In genomic region chr2:27576416-27576815, GRCm38 (mm10) we compare ENCODE assay signal across 17 mouse cellular contexts.
A peak's percentile ranks its signal among the peaks of the same experiment; 100 is the strongest.
DNase-seq lines count a peak whose midpoint lies in the region; ATAC-seq and TF ChIP-seq lines count a peak whose summit lies in the region.
"Had no signal": no experiment of that assay in that cellular context is flagged by ENCODE, and none has a peak within 500 bp of the region (broad histone marks: within the 10 kb centered on the region; RNA-seq: fewer than 3 reads in every experiment).

No protein-coding gene starts in this region.

- H3K27ac ChIP-seq in midbrain, embryonic 11.5 days (ENCODE audit: low read depth, low read length), result no peak overlapping the region
- H3K27ac ChIP-seq in midbrain, embryonic 13.5 days, result no peak overlapping the region
- no peak overlapping the region for H3K27ac ChIP-seq in forebrain, postnatal 0 days (ENCODE audit: low read depth, low read length)
- H3K27ac ChIP-seq: heart, embryonic 10.5 days; hindbrain, embryonic 10.5 days; limb, embryonic 12.5 days; liver, embryonic 14.5 days; lung, embryonic 15.5 days; neural tube, embryonic 12.5 days had no signal

- no peak for ATAC-seq in midbrain, embryonic 11.5 days (ENCODE audit: low FRiP score)
- ATAC-seq in midbrain, embryonic 13.5 days, result no peak
- no peak for ATAC-seq in forebrain, postnatal 0 days
- ATAC-seq: Patski had no signal

- no peaks in the 10 kb centered on the region for H3K27me3 ChIP-seq in midbrain, embryonic 11.5 days (ENCODE audit: control insufficient read depth, insufficient read depth, low read length)
- H3K27me3 ChIP-seq in midbrain, embryonic 13.5 days, result peaks cover 16% of the 10 kb centered on the region; the same call in 1 of the 2 replicates
- no peaks in the 10 kb centered on the region for H3K27me3 ChIP-seq in forebrain, postnatal 0 days (ENCODE audit: insufficient read depth, low read length)
- H3K27me3 ChIP-seq: limb, embryonic 12.5 days; lung, embryonic 15.5 days; Patski had no signal

- no peak overlapping the region for H3K4me2 ChIP-seq in midbrain, embryonic 11.5 days
- H3K4me2 ChIP-seq in midbrain, embryonic 13.5 days (replicated peaks), result no peak overlapping the region
- no peak overlapping the region for H3K4me2 ChIP-seq in forebrain, postnatal 0 days (ENCODE audit: low read depth)
- H3K4me2 ChIP-seq: limb, embryonic 12.5 days; lung, embryonic 15.5 days; neural tube, embryonic 12.5 days had no signal

- H3K4me1 ChIP-seq in midbrain, embryonic 11.5 days (ENCODE audit: control insufficient read depth, insufficient read depth, low read length), result peaks cover 5% of the 10 kb centered on the region; the same call in 1 of the 2 replicates
- peaks cover 21% of the 10 kb centered on the region for H3K4me1 ChIP-seq in midbrain, embryonic 13.5 days (replicated peaks)
- H3K4me1 ChIP-seq in forebrain, postnatal 0 days (ENCODE audit: insufficient read depth), result peaks cover 15% of the 10 kb centered on the region

- no peak for TF ChIP-seq CTCF in forebrain, postnatal 0 days (IDR thresholded peaks at IDR 0.05; ENCODE audit: low read depth)

- no peak overlapping the region for H3K9ac ChIP-seq in midbrain, embryonic 11.5 days (ENCODE audit: low read length)
- no peak overlapping the region for H3K9ac ChIP-seq in midbrain, embryonic 13.5 days (replicated peaks)
- no peak overlapping the region for H3K9ac ChIP-seq in forebrain, postnatal 0 days
- H3K9ac ChIP-seq: limb, embryonic 12.5 days; liver, embryonic 14.5 days; lung, embryonic 15.5 days; neural tube, embryonic 12.5 days had no signal

- peak; percentile 45 for DNase-seq in adrenal gland, adult 2 months
- DNase-seq in adrenal gland, adult 18-20 months (ENCODE audit: low spot score in 2 of 2), result no peak
- peak; percentile 56 for DNase-seq in kidney, adult 11 months
- DNase-seq in kidney, postnatal 10 days, result no peak
- DNase-seq in midbrain, embryonic 11.5 days (ENCODE audit: low spot score, missing footprints), result peak; percentile 59
- DNase-seq in kidney, postnatal 36 days, result peak; percentile 61 to 63
- DNase-seq in forebrain, postnatal 0 days, result no peak
- DNase-seq: cerebellum, adult 11-12 months; thymus, adult 18-20 months had no signal

- H3K36me3 ChIP-seq in midbrain, embryonic 11.5 days (ENCODE audit: control insufficient read depth, insufficient read depth, low read length), result no peaks in the 10 kb centered on the region
- no peaks in the 10 kb centered on the region for H3K36me3 ChIP-seq in midbrain, embryonic 13.5 days
- H3K36me3 ChIP-seq in forebrain, postnatal 0 days (ENCODE audit: insufficient read depth), result no peaks in the 10 kb centered on the region
- H3K36me3 ChIP-seq: heart, embryonic 10.5 days; hindbrain, embryonic 10.5 days; limb, embryonic 12.5 days; lung, embryonic 15.5 days; neural tube, embryonic 12.5 days had no signal

- 81% methylated on average over 4 of the region's 4 CpGs for WGBS in midbrain, embryonic 11.5 days
- WGBS in midbrain, embryonic 13.5 days, result 87% methylated on average over 4 of the region's 4 CpGs
- 66% methylated on average over 4 of the region's 4 CpGs for WGBS in forebrain, postnatal 0 days

- H3K9me3 ChIP-seq in midbrain, embryonic 11.5 days (ENCODE audit: control insufficient read depth, low read length), result no peaks in the 10 kb centered on the region
- no peaks in the 10 kb centered on the region for H3K9me3 ChIP-seq in midbrain, embryonic 13.5 days
- no peaks in the 10 kb centered on the region for H3K9me3 ChIP-seq in forebrain, postnatal 0 days (ENCODE audit: low read length)
- H3K9me3 ChIP-seq: heart, embryonic 10.5 days; hindbrain, embryonic 10.5 days; limb, embryonic 12.5 days; lung, embryonic 15.5 days; neural tube, embryonic 12.5 days had no signal

- H3K4me3 ChIP-seq in midbrain, embryonic 11.5 days (ENCODE audit: low read depth, low read length), result no peak overlapping the region
- H3K4me3 ChIP-seq in midbrain, embryonic 13.5 days (replicated peaks), result no peak overlapping the region
- H3K4me3 ChIP-seq in forebrain, postnatal 0 days (ENCODE audit: low read depth, low read length), result no peak overlapping the region
- H3K4me3 ChIP-seq: heart, embryonic 10.5 days; hindbrain, embryonic 10.5 days; limb, embryonic 12.5 days; lung, embryonic 15.5 days; neural tube, embryonic 12.5 days had no signal

Comparison
In these comparisons a context has a peak if more than half of its experiments do, and no peak if none do; other contexts are left out.
1. DNase-seq: peak in adrenal gland, adult 2 months (single experiment), kidney, adult 11 months (single experiment), midbrain, embryonic 11.5 days (single experiment) and kidney, postnatal 36 days (2 of 2); none in adrenal gland, adult 18-20 months (0 of 2), kidney, postnatal 10 days (single experiment) and forebrain, postnatal 0 days (single experiment).